Mouse (Mus musculus): ENCODE results near the gene Fn1. TPM values are rescaled to one million over a fixed set of nuclear protein-coding genes. Genes with fewer than 3 reads are reported as not detected.

The Fn1 gene
- total RNA-seq, 2 experiments from 2014 or later = 147 to 216 TPM

DNA sequence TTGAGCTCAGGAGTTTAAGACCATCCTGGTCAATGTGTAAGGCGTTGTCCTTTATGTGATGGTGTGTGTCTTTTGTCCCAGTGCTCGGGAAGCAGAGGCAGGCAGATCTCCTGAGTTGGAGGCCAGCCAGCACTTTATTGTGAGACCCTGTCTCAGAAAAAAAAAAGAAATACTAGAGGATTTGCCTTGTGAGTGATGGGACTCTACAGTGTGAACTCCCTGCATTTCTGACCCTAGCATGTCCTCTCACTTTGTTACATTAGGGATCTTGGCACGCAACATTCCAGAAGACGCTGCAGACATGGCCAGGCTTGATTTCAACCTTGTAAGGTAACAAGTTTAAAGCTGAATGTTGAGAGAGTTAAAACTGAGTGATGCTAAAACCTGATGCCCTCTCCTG, 92.4 kb downstream of the Fn1 start:
- intact Hi-C loops (cut with DNase I; ENCODE audit: low total_unique reads) = no loop called here
- DNase-seq = no peak

GRCm38 (mm10) chr1:71556688-71557612, 96.0 kb downstream of the Fn1 start, which contains the start of gene Atic:
Gene Atic (plus strand): TSS chr1:71557150.
- peak; percentile 93 for DNase-seq
- intact Hi-C loops (cut with DNase I; ENCODE audit: low total_unique reads) = no loop called here

- intact Hi-C loops (cut with DNase I; ENCODE audit: low total_unique reads) = no loop called here
- DNase-seq = no peak
Observed at GRCm38 (mm10) chr1:71550626-71551195, 102.3 kb downstream of the Fn1 start.

DNA sequence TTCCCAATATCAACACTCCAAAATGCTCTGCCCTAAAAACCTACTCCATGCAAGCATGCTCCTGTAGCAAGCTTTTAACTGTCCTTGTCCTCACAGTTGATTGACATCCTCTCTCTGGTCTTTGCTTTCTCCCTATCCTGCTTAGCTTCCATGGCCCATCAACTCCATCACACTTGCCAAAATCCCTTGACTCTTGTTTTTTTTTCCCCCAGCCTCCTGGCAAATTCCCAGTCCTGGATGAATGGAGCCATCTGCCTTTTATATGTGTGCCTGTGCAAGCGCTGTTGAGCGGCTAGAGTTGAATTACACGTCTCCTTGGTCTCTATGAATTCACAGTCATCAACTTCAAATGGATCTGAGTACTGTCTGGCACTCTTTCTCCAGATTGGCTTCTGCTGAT, 112.6 kb downstream of the Fn1 start:
- intact Hi-C loops (cut with DNase I; ENCODE audit: low total_unique reads) = no loop called here
- no peak for DNase-seq

DNA sequence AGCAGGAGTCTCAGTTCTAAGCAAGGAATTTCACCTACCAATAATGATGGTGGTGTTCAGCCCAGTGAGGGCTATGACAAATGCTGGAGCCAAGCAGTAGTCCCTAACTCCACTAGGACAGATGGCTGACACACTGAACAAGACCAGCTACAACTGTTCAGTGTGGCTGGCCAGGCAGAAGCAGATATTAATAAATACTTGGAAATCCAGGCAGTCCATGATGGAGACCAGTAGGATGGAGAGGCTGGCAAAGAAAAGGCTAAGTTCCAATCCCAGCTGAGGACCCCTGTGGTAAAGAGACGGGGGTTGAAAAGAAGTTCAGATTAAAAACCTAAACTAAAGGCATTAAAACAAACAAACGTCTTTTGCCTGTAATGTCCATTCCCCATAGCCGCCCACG, 113.4 kb downstream of the Fn1 start:
- intact Hi-C loops (cut with DNase I; ENCODE audit: low total_unique reads) = no loop called here
- no peak for DNase-seq

Other genes with a start within 250 kb of the Fn1 start
- not detected for gene Abca12, start 238.3 kb downstream of the Fn1 start, total RNA-seq (2021)
- gene Atic, start 96.0 kb downstream of the Fn1 start, total RNA-seq (2021) = 10 to 100 TPM; 21.5 to 27.6 TPM